Mouse (Mus musculus): ENCODE measurements around the gene Gm10837.

The Gm10837 gene

DNA sequence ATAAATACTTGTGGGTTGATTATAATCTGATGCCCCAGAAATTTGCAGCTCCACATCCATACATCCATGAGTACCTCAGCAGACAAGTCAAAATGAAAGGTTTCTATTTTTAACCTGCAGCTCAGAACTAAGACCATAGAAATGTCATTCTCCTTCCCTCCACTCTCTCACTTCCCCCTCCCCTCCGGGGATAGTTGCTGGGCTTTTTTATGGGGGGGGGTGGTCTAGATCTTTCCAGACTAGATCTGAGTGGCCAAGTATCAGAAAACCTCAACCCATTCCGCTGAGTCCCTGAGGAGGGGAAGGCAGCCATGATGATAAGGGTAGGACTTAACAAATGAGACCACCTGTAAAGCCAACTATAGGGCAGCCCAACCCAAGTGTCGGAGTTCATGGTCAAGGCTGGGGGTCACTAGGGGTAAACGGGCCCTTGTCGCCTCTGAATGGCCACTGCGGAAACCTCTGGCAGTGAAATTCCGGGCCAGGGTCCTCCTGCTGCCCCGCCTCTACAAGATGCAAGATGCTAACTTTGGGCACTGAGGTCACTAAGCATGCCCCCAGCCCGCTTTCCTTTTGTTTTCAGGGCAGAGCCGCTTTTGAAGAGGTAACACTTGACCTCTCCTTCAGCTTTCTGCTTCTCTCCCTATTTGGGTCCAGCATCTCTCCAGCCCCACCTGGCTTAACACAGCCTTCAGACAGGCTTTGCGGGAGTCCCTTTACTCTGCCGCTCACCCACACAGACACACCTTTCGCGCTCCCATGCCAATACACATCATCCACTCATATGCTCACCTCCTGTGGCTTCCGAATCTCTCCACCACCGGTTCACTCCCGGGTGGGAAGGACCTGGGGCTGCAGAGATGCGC lies 6.6 kb upstream of the Gm10837 start:
- TF ChIP-seq GATA4 (IDR thresholded peaks at IDR 0.05; ENCODE audit: insufficient replicate concordance, low read length): no peak

DNA sequence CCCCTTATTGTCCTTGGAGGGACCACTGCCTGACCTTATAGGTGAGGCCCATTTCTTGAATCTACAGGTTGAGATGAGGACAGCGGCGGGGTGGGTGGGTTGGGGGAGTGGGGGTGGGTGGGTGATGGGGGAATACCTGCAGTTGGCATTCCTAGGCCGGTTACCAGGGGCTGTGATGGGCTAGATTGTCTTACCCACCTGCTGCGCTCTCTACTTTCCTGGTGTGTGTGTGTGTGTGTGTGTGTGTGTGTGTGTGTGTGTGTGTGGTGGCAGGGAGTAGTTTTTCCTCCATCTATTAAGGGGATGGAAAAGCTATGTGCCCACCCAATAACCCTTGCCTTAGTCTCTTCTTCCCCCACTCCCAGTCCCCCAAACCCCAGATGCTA lies 5.9 kb upstream of the Gm10837 start:
- no peak for TF ChIP-seq GATA4 (IDR thresholded peaks at IDR 0.05; ENCODE audit: insufficient replicate concordance, low read length)

DNA sequence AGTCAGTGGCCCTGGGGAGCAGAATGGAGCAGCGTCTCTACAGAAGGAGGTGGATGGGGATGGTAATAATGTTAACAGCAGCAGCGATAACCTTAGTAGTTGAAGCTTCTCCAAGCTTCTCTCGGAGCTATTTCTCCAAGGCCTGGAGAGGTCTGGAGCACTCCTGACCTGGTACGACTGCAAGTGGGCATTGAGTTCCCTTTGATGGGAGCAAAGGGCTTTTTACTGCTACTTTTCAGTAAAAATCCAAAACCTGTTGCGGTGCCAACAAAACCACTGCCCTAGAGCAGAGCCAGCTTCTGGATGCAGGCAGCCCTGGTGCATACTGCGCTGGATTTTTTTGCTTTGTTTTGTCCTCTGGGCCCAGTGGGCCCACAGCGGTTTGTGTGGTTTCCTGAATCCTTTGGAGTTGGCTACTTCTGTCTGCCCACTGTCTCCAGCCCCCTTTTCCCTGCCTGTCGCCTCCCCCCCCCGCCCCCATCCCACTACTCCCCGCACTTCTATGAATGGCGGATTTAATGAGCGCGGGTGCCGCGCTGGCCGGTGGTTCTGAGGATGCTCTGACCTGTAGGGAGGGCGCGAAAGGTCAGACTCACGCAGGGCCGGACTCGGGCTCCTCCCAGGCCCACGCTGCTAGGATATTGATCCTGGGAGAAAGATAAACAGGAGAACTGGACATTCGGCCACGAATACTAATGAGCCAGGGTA lies 5.4 kb upstream of the Gm10837 start:
- no peak for TF ChIP-seq GATA4 (IDR thresholded peaks at IDR 0.05; ENCODE audit: insufficient replicate concordance, low read length)

DNA sequence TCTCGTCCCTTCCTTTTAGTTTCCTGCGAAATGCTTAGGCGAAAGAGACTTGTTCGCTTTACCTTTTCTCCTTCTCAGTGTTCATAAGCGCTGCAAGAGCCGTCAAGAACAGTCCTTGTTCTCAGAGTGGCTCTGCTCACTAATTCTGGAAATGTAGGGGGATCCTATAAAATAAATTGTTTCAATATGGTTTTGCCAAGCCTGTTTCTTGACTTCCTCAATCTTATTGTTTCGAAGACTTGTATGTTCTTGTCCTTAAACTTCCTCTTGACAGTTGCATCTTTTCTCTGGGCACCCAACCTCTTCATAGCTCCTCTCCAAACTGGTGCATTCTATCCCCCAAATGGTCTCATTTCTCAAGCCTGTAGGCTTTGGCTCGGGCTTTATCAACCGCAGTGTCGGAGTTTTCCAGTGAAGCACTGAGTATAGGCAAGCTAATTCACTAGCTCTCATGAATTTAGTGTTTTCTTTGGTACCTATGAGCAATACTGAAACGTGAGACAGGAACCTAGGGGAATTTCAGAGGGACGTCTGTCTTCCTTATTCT lies 4.7 kb upstream of the Gm10837 start:
- TF ChIP-seq GATA4 (IDR thresholded peaks at IDR 0.05; ENCODE audit: insufficient replicate concordance, low read length): no peak

DNA sequence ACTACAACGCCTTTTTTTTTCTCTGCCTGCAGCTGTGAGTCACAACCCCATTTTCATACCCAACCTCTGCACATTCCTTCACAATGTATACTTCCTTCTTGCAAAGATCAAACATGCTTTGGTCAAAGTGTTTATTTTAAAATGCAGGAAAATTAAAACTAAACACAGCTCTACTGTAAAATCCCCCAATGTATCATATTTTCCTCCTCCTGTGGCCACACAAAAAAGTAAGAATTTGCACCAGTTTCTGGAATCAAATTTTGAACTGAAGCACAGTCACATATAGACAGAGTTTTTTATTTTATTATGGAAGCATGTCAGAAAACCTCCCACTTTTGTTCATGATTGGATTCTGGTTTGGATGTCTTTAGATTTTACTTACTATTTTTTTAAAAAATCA lies 3.8 kb upstream of the Gm10837 start:
- no peak for TF ChIP-seq GATA4 (IDR thresholded peaks at IDR 0.05; ENCODE audit: insufficient replicate concordance, low read length)

DNA sequence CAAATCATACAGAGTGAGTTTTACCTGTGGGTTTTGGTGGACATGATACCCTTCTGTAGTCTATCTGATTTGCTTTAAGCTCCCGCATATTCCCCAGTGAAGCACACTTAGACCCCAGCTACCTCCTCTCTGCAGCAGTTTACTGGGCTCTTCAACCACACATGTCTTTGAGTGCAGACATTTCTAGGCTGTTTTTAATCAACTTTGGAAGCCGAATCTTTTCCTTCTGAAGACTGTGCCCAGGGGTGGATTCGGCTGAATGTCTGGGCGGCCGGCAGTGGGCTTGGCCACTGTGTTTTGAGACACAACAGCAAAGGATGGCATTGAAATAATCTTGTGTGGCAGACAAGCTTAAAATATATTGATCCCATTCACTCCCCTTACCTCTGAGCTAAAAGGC lies 3.0 kb upstream of the Gm10837 start:
- TF ChIP-seq GATA4 (IDR thresholded peaks at IDR 0.05; ENCODE audit: insufficient replicate concordance, low read length): no peak

DNA sequence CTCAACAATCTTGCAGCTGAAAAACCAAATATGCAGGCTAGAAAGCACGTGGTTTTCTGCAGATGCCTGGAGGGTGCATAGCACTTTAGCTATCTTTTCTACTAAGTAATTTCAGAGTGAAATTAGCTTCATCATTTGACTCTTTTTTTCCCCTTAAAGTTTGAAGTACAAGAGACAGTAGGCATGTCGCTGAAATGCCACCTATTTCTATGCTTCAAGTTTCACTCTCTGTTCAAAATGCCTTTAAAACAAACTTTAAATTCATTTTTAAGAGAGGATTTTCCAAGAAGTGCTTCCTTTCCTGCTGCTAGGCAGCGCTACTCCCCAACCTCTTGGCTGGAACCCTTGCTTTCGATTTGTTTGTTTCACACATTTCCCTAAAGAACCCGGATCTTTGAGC lies 1.3 kb upstream of the Gm10837 start:
- no peak for TF ChIP-seq GATA4 (IDR thresholded peaks at IDR 0.05; ENCODE audit: insufficient replicate concordance, low read length)

DNA sequence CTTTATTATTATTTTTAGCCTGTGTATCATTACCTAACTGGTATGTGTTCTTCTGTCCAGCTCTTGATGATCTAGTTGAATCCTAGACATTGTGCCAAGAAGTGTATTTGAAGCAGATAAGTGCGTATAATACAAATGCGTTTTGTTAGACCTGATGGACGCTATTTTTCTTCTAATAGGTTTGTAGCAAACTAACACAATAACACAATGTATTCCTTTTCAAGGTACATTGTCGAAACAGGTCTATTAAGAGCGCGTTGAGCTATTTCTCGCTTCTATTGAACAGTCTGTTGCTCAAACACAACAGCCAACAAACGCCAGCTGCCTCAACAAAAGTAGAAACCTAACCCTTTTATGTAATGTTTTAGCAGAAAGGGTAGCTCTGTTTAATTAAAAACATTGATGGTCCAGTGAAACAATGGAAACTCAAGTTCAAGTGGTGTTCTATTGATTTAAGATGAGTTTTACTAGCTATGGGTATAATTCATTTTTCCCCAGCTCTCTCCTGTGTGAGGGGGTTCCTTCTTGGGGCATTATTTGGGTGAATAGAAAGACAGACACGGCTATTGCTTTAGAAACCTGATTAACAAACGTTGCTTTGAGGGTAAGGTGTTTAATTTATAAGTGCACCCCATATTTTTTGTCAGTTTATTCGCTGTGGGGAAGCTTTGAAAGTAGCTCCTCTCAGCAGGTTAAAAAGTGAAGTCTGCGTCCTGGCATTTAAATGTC lies 536 bp upstream of the Gm10837 start:
- no peak for TF ChIP-seq GATA4 (IDR thresholded peaks at IDR 0.05; ENCODE audit: insufficient replicate concordance, low read length)

DNA sequence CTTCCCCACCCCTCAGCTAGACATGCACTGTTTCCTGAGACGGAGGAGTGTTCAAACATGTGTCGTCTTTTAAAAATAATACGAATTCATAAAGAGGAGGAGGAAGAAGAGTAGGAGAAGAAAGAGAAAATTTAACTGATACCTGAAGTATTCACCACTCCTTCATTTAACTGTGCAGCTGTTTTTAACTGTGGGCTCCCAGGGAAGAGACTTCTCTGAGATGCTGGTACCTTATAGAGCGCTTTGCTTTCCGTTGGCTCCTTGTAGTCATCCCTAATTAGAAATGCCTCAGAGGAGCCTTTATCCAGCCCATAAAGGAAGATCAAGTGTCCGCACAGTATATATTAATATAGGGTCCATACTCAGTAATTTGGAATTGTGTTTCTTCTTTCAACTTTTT lies 1.1 kb downstream of the Gm10837 start:
- TF ChIP-seq GATA4 (IDR thresholded peaks at IDR 0.05; ENCODE audit: insufficient replicate concordance, low read length): no peak

DNA sequence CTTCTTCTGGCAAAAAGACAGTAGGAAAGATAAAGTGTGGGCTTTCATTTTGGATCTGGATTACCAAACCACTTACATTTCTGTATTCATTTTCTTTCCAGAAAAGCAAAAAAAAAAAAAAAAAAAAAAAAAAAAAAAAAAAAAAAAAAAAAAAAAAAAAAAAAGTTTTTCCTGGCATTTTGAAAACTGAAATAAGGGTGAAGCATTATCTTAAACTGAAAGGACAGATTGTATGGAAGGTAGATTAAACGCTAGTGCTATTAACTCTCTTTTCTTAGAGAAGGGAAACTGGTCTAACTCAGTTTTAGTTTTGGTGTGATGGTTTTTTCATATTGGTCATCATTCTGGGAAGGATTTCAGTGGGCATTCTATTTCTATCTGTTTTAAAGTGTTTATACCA lies 1.6 kb downstream of the Gm10837 start:
- TF ChIP-seq GATA4 (IDR thresholded peaks at IDR 0.05; ENCODE audit: insufficient replicate concordance, low read length): no peak

DNA sequence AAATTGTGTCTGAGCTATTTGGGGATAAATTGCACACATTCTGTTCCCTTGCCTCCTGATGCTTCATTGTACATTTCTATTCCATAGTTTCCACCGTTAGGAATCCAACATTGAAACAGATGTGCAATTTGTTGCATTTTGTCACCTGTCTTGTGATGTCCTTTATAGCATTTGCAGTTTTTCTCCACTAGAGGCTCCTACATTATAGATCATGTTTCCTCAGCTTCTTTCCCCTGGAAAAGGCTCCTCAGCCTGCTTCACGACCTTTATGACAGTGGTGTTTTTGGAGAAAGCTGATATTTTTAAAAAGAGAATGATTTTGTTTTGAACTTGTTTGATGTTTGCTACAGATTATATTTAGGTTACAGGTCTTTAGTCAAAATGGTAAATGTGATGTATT lies 18.7 kb downstream of the Gm10837 start:
- no peak for TF ChIP-seq GATA4 (IDR thresholded peaks at IDR 0.05; ENCODE audit: insufficient replicate concordance, low read length)

DNA sequence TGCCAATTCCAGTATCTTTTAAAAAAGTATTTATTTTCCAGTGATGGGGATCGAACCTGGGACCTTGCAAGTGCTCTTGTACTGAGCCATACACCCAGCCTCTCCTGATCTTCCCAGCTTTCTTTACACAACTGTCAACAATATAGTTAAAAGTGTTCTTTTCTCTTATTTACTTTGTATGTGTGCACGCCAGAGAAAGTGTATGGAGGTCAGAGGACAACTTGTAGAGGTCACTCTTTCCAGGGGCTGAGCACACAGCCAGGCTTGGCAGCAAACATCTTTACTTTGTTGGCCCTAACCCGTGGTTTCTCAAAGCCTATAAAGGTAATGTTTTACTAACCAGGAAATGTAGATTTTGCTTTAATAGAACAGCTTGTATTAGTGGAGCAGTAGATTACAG lies 21.1 kb downstream of the Gm10837 start:
- no peak for TF ChIP-seq GATA4 (IDR thresholded peaks at IDR 0.05; ENCODE audit: insufficient replicate concordance, low read length)

DNA sequence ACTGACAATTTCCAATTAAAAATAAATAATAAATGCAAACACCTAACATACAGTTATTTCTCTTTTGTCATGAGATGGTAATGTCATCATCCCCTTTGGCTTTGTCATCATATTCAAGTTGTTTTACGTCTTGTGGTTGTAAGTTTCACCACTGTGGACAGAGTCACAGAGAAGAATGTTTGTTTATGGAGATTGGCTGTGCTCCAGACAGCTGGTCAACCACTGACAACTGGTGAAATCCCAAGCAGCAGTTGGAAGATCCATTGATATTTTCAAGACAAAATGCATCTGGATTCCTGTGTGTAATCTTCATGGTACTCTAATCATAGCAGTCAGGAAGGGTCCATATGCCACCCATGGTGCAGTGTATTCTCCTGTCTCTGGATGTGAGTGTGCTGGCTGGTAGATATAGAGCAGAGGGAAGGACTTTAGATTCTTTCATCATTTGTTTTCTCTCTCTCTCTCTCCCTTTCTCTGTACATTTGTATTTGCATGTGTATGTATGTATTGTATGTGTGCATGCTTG lies 23.2 kb downstream of the Gm10837 start:
- TF ChIP-seq GATA4 (IDR thresholded peaks at IDR 0.05; ENCODE audit: insufficient replicate concordance, low read length): no peak

DNA sequence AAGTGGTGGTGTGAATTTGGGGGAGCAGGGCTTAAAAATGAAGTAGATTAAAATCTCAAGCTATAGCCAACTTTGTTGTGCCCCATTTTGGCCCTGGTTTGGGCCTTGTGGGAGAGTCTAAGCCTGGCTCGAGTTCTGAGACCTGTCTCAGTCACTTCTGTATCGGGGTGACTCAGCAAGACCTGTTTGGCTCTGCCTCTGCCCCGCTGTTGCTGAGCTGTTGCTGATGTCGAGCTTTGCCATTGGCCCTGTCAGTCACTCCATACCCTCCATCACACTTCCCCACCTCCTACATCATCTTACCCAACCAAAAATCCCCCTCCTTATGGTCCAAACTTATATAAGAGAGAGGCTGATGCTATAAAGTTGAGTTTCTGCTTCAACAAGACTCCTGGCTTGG lies 38.1 kb downstream of the Gm10837 start:
- TF ChIP-seq GATA4 (IDR thresholded peaks at IDR 0.05; ENCODE audit: insufficient replicate concordance, low read length): no peak

All from liver, adult (tissue).